Mouse (Mus musculus) myocyte (in vitro differentiated cells): ENCODE measurements around the gene Tesmin.

Experiments used
- CEBPB ChIP-seq: IDR thresholded peaks from 2 replicates; pipeline ENCODE4 v1.6.1; 2011; ENCODE audit warnings: mild to moderate bottlenecking, moderate library complexity; ENCODE audit not compliant: poor library complexity, insufficient read depth, severe bottlenecking
- E2F4 ChIP-seq: IDR thresholded peaks from one replicate; pipeline ENCODE4 v1.6.1; 2011; ENCODE audit warnings: mild to moderate bottlenecking, control low read depth, moderate library complexity; ENCODE audit not compliant: insufficient read depth
- POLR2A ChIP-seq: IDR thresholded peaks from one replicate; pipeline ENCODE4 v1.6.1; 2011; ENCODE audit warnings: low read depth, mild to moderate bottlenecking, control low read depth, moderate library complexity; ENCODE audit not compliant: insufficient read length
- POLR2AphosphoS2 ChIP-seq: IDR thresholded peaks from one replicate; pipeline ENCODE4 v1.6.1; 2011; ENCODE audit warnings: low read depth, control low read depth; ENCODE audit not compliant: insufficient read length
- SRF ChIP-seq: IDR thresholded peaks from one replicate; pipeline ENCODE4 v1.6.1; 2011; ENCODE audit warnings: low read depth; ENCODE audit not compliant: control insufficient read depth, insufficient read length
- TCF12 ChIP-seq: IDR thresholded peaks from one replicate; pipeline ENCODE4 v1.6.1; 2011; ENCODE audit warnings: mild to moderate bottlenecking, control low read depth; ENCODE audit not compliant: poor library complexity, insufficient read depth, severe bottlenecking

DNA sequence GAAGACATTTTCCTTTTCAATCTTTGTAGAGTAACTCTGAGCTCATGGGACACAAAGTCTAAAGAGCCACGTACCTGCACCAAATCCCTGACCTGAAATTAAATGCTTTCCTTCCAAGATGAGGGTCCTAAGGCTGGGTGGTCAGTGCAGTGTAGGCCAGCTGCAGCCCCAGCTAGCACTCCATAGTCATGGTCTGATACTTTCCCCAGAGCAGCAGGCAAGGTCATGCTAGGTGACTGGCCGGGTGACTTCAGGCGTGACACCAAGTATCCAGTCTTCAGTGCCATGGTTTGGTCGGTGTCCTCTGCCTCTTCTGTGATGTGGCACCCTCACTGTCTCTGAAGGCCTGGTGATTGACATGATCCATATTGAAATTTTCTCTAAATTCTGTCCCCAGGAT is 11.4 kb downstream of the Tesmin start:
- TF ChIP-seq POLR2A (no peak), SRF (no peak), E2F4 (no peak), POLR2AphosphoS2 (no peak), CEBPB (no peak), TCF12 (no peak)
